7 mouse cellular contexts compared by ENCODE assay signal in genomic region chr6:95116946-95117345, GRCm38 (mm10). TPM values are rescaled to one million over a fixed set of nuclear protein-coding genes. Genes with fewer than 3 reads are reported as not detected.
DNase-seq lines count a peak whose midpoint lies in the region; ATAC-seq lines count a peak whose summit lies in the region.

TSS of gene Kbtbd8 (plus strand) at chr6:95117240.

- peak within 1 kb of the TSS; percentile 72 for H3K9ac ChIP-seq in heart, embryonic 14.5 days (ENCODE audit: low read length)
- peak within 1 kb of the TSS; percentile 72 for H3K9ac ChIP-seq in limb, embryonic 13.5 days
- peak within 1 kb of the TSS; percentile 75 for H3K9ac ChIP-seq in midbrain, embryonic 14.5 days (replicated peaks; ENCODE audit: low read length)

- peak; percentile 27 for DNase-seq in 416B (ENCODE audit: low read depth)
- DNase-seq in B cell, adult 2 months = peak; percentile 5 to 6
- DNase-seq in cerebellum, adult 9-11 months = peak; percentile 70
- peak; percentile 34 for DNase-seq in midbrain, embryonic 14.5 days
- DNase-seq in T-cell, adult 2 months (ENCODE audit: low spot score) = no peak

- H3K9me3 ChIP-seq in heart, embryonic 14.5 days (ENCODE audit: control insufficient read depth, low read length) = no peaks in the 10 kb centered on the region
- H3K9me3 ChIP-seq in limb, embryonic 13.5 days = no peaks in the 10 kb centered on the region
- H3K9me3 ChIP-seq in midbrain, embryonic 14.5 days (ENCODE audit: control insufficient read depth, low read length) = no peaks in the 10 kb centered on the region

- H3K27me3 ChIP-seq in heart, embryonic 14.5 days (ENCODE audit: control insufficient read depth, insufficient read depth, low read length) = peaks cover 10% of the 10 kb centered on the region; the same call in 1 of the 2 replicates
- H3K27me3 ChIP-seq in limb, embryonic 13.5 days = 0 out of 2 replicates have a peak, but pooled peaks cover 6% of the 10 kb centered on the region
- H3K27me3 ChIP-seq in midbrain, embryonic 14.5 days (ENCODE audit: control insufficient read depth, insufficient read depth, low read length) = 0 out of 2 replicates have a peak, but pooled peaks cover 3% of the 10 kb centered on the region

- H3K27ac ChIP-seq in heart, embryonic 14.5 days (replicated peaks in 1 of 2; ENCODE audit: control insufficient read depth in 1 of 2, insufficient read depth in 1 of 2, low read depth in 2 of 2, low read length in 2 of 2) = 0 out of 4 replicates have a peak within 1 kb of the TSS, but pooled peaks of 1 of the 2 experiments have one; percentile 4
- no peak within 1 kb of the TSS for H3K27ac ChIP-seq in limb, embryonic 13.5 days
- peak within 1 kb of the TSS; percentile 88 for H3K27ac ChIP-seq in midbrain, embryonic 14.5 days (replicated peaks; ENCODE audit: low read depth, low read length)

- H3K36me3 ChIP-seq in heart, embryonic 14.5 days (ENCODE audit: control insufficient read depth, insufficient read depth, low read length) = no peaks in the 10 kb centered on the region
- H3K36me3 ChIP-seq in limb, embryonic 13.5 days = peaks cover under 1% of the 10 kb centered on the region
- H3K36me3 ChIP-seq in midbrain, embryonic 14.5 days (ENCODE audit: control insufficient read depth, insufficient read depth, low read length) = no peaks in the 10 kb centered on the region

- H3K4me3 ChIP-seq in heart, embryonic 14.5 days (ENCODE audit: control insufficient read depth in 1 of 2, insufficient read depth in 1 of 2, low read depth in 1 of 2, low read length in 2 of 2) = peak within 1 kb of the TSS; percentile 65 to 91
- H3K4me3 ChIP-seq in limb, embryonic 13.5 days = peak within 1 kb of the TSS; percentile 69
- H3K4me3 ChIP-seq in midbrain, embryonic 14.5 days (replicated peaks; ENCODE audit: low read depth, low read length) = peak within 1 kb of the TSS; percentile 81

- H3K4me2 ChIP-seq in heart, embryonic 14.5 days (ENCODE audit: low read length) = peak within 1 kb of the TSS; percentile 92
- peak within 1 kb of the TSS; percentile 71 for H3K4me2 ChIP-seq in limb, embryonic 13.5 days (replicated peaks)
- peak within 1 kb of the TSS; percentile 76 for H3K4me2 ChIP-seq in midbrain, embryonic 14.5 days (ENCODE audit: low read length)

- WGBS in heart, embryonic 14.5 days = 20% methylated on average over 13 of the region's 13 CpGs
- 33% methylated on average over 13 of the region's 13 CpGs for WGBS in limb, embryonic 13.5 days
- 33% methylated on average over 13 of the region's 13 CpGs for WGBS in midbrain, embryonic 14.5 days

- peaks cover 5 to 6% of the 10 kb centered on the region in 2 experiments; a peak in 3 of 4 replicates for H3K4me1 ChIP-seq in heart, embryonic 14.5 days (ENCODE audit: control insufficient read depth in 2 of 2, insufficient read depth in 2 of 2, low read length in 2 of 2)
- peaks cover 9% of the 10 kb centered on the region for H3K4me1 ChIP-seq in limb, embryonic 13.5 days
- H3K4me1 ChIP-seq in midbrain, embryonic 14.5 days (ENCODE audit: control insufficient read depth, insufficient read depth, low read length) = peaks cover 6% of the 10 kb centered on the region

- no peak for ATAC-seq in heart, embryonic 14.5 days (ENCODE audit: insufficient number of reproducible peaks, insufficient read depth, low FRiP score, low read depth)
- ATAC-seq in limb, embryonic 13.5 days (ENCODE audit: low FRiP score, low read depth) = peak; percentile 5; the same call in 1 of the 2 replicates
- ATAC-seq in midbrain, embryonic 14.5 days (ENCODE audit: low FRiP score, low TSS enrichment) = peak; percentile 25; the same call in 1 of the 2 replicates

RNA-seq across cellular contexts. Expression of gene Kbtbd8, which starts in this region (rescaled TPM):
- 0.98 and 1.7 TPM in 2 replicates for polyA plus RNA-seq in heart, embryonic 14.5 days (2014; fragmentation: Nextera tagmentation; extraction: Ambion mirVana)
- 2.6 and 3.5 TPM in 2 replicates for polyA plus RNA-seq in limb, embryonic 13.5 days (2015; fragmentation: Nextera tagmentation; extraction: Ambion mirVana)
- polyA plus RNA-seq in midbrain, embryonic 14.5 days (2014; fragmentation: Nextera tagmentation; extraction: Ambion mirVana) = 5.6 and 6.0 TPM in 2 replicates
